ENCODE assay signal across 10 mouse cellular contexts in genomic region chr4:135451360-135452015, GRCm38 (mm10). TPM values are rescaled to one million over a fixed set of nuclear protein-coding genes. Genes with fewer than 3 reads are reported as not detected.
DNase-seq lines count a peak whose midpoint lies in the region; ATAC-seq and TF ChIP-seq lines count a peak whose summit lies in the region.
"Had no signal": no experiment of that assay in that cellular context is flagged by ENCODE, and none has a peak within 500 bp of the region (broad histone marks: within the 10 kb centered on the region; RNA-seq: fewer than 3 reads in every experiment).

No protein-coding gene starts in this region.

- H3K4me1 ChIP-seq in heart, embryonic 12.5 days (replicated peaks), result peaks cover 22% of the 10 kb centered on the region
- H3K4me1 ChIP-seq in limb, embryonic 14.5 days (ENCODE audit: control insufficient read depth, insufficient read depth, low read length), result peaks cover 12% of the 10 kb centered on the region

- peak; percentile 63; the same call in 1 of the 2 replicates for ATAC-seq in heart, embryonic 12.5 days (ENCODE audit: insufficient number of reproducible peaks, low FRiP score)
- ATAC-seq in limb, embryonic 14.5 days (ENCODE audit: low FRiP score, low read depth), result no peak; the same call in 1 of the 2 replicates
- ATAC-seq: CD4-positive, CD25-positive, alpha-beta regulatory T cell, adult 4 months had no signal

- no peak overlapping the region for H3K4me3 ChIP-seq in heart, embryonic 12.5 days
- no peak overlapping the region for H3K4me3 ChIP-seq in limb, embryonic 14.5 days (replicated peaks; ENCODE audit: low read length)
- H3K4me3 ChIP-seq: liver, embryonic 13.5 days had no signal

- 37% methylated on average over 18 of the region's 18 CpGs for whole genome bisulfite sequencing in heart, embryonic 12.5 days
- 40% methylated on average over 18 of the region's 18 CpGs for WGBS in limb, embryonic 14.5 days

- no peak for TF ChIP-seq POLR2A in limb, embryonic 14.5 days (IDR thresholded peaks at IDR 0.05; ENCODE audit: borderline replicate concordance, extremely low read depth, insufficient read depth, insufficient read length)

- no peaks in the 10 kb centered on the region for H3K9me3 ChIP-seq in heart, embryonic 12.5 days (replicated peaks)
- H3K9me3 ChIP-seq in limb, embryonic 14.5 days (ENCODE audit: control insufficient read depth, low read length), result no peaks in the 10 kb centered on the region

- peak overlapping the region; percentile 45; the same call in 1 of the 2 replicates for H3K9ac ChIP-seq in heart, embryonic 12.5 days
- H3K9ac ChIP-seq in limb, embryonic 14.5 days (ENCODE audit: low read depth, low read length, severe bottlenecking), result no peak overlapping the region
- H3K9ac ChIP-seq: liver, embryonic 13.5 days had no signal

- H3K4me2 ChIP-seq in heart, embryonic 12.5 days, result peak overlapping the region; percentile 53
- peak overlapping the region; percentile 25; the same call in 1 of the 2 replicates for H3K4me2 ChIP-seq in limb, embryonic 14.5 days (replicated peaks; ENCODE audit: low read depth, low read length, severe bottlenecking)
- H3K4me2 ChIP-seq: liver, embryonic 13.5 days had no signal

- H3K27me3 ChIP-seq in heart, embryonic 12.5 days (replicated peaks), result no peaks in the 10 kb centered on the region
- H3K27me3 ChIP-seq in limb, embryonic 14.5 days (ENCODE audit: control insufficient read depth, insufficient read depth, low read length), result no peaks in the 10 kb centered on the region
- H3K27me3 ChIP-seq: liver, embryonic 13.5 days had no signal

- DNase-seq in heart, adult 11 months, result no peak
- DNase-seq in retina, postnatal 1 day, result peak; percentile 24
- no peak for DNase-seq in retina, embryonic 14.5 days (ENCODE audit: low spot score)
- DNase-seq in limb, embryonic 14.5 days (ENCODE audit: low spot score), result no peak
- no peak for DNase-seq in left cerebral cortex, postnatal 10 days (ENCODE audit: extremely low spot score in 1 of 2, low spot score in 2 of 2)
- DNase-seq in urinary bladder, postnatal 4 days (ENCODE audit: low spot score in 2 of 2), result no peak
- no peak for DNase-seq in thymus, adult 18-20 months
- DNase-seq: liver, embryonic 13.5 days had no signal

- 0 out of 2 replicates have a peak, but pooled peaks cover 5% of the 10 kb centered on the region for H3K36me3 ChIP-seq in heart, embryonic 12.5 days
- no peaks in the 10 kb centered on the region for H3K36me3 ChIP-seq in limb, embryonic 14.5 days (ENCODE audit: control insufficient read depth, insufficient read depth, low read length)

- intact Hi-C loops in left cerebral cortex, postnatal 10 days (cut with DNase I), result no loop called here

- H3K27ac ChIP-seq in heart, embryonic 12.5 days (ENCODE audit: poor library complexity, severe bottlenecking), result peak overlapping the region; percentile 61
- H3K27ac ChIP-seq in limb, embryonic 14.5 days (replicated peaks; ENCODE audit: low read depth, low read length), result no peak overlapping the region
- H3K27ac ChIP-seq: liver, embryonic 13.5 days had no signal

RNA-seq across cellular contexts. Expression of gene Rcan3, which starts 17.8 kb away (rescaled TPM):
- polyA plus RNA-seq in heart, embryonic 12.5 days (2016; fragmentation: Nextera tagmentation; extraction: Ambion mirVana), result 10.3 and 10.4 TPM in 2 replicates
- 16.1 and 18.0 TPM in 2 replicates for polyA plus RNA-seq in limb, embryonic 14.5 days (2012; rRNA removed)
- 14.0 and 17.3 TPM in 2 replicates for polyA plus RNA-seq in limb, embryonic 14.5 days (2014; fragmentation: Nextera tagmentation; extraction: Ambion mirVana)
- total RNA-seq in left cerebral cortex, postnatal 10 days (2021), result 10 to 100 TPM; 47.6 to 54.9 TPM

RNA-seq across cellular contexts. Expression of gene Stpg1, which starts 43.1 kb away (rescaled TPM):
- polyA plus RNA-seq in heart, embryonic 12.5 days (2016; fragmentation: Nextera tagmentation; extraction: Ambion mirVana), result 0.31 and 0.47 TPM in 2 replicates
- polyA plus RNA-seq in limb, embryonic 14.5 days (2012; rRNA removed), result 0.18 and 0.20 TPM in 2 replicates
- 0.15 TPM in 1 of 2 replicates, not detected in the other for polyA plus RNA-seq in limb, embryonic 14.5 days (2014; fragmentation: Nextera tagmentation; extraction: Ambion mirVana)
- 1 to 10 TPM in 1 of 2 experiments, under 1 TPM in 1; 0.81 to 1.3 TPM for total RNA-seq in left cerebral cortex, postnatal 10 days (2021)
- polyA plus RNA-seq: CD4-positive, CD25-positive, alpha-beta regulatory T cell, adult 4 months; liver, embryonic 13.5 days had no signal

RNA-seq across cellular contexts. Expression of gene Nipal3, which starts 43.4 kb away (rescaled TPM):
- polyA plus RNA-seq in heart, embryonic 12.5 days (2016; fragmentation: Nextera tagmentation; extraction: Ambion mirVana), result 4.0 and 4.2 TPM in 2 replicates
- polyA plus RNA-seq in limb, embryonic 14.5 days (2012; rRNA removed), result 4.7 and 6.3 TPM in 2 replicates
- polyA plus RNA-seq in limb, embryonic 14.5 days (2014; fragmentation: Nextera tagmentation; extraction: Ambion mirVana), result 1.4 and 2.6 TPM in 2 replicates
- 10 to 100 TPM; 90.9 to 96.8 TPM for total RNA-seq in left cerebral cortex, postnatal 10 days (2021)

RNA-seq across cellular contexts. Expression of gene Ncmap, which starts 53.5 kb away (rescaled TPM):
- 0.37 and 0.63 TPM in 2 replicates for polyA plus RNA-seq in heart, embryonic 12.5 days (2016; fragmentation: Nextera tagmentation; extraction: Ambion mirVana)
- polyA plus RNA-seq in limb, embryonic 14.5 days (2012; rRNA removed), result 20.9 and 30.3 TPM in 2 replicates
- polyA plus RNA-seq in limb, embryonic 14.5 days (2014; fragmentation: Nextera tagmentation; extraction: Ambion mirVana), result 11.9 and 12.8 TPM in 2 replicates
- under 1 TPM; 0.36 to 0.54 TPM for total RNA-seq in left cerebral cortex, postnatal 10 days (2021)
